Mouse (Mus musculus) embryo, embryonic 10 days (tissue): Measurements from ENCODE around the gene Efcab8.

Source experiments
- DNase-seq: peaks from one replicate; pipeline ENCODE4 v3.0.0-alpha.2; 2015; ENCODE audit warnings: low spot score

Gene Efcab8

GRCm38 (mm10) chr2:153779394-153779981 is at the start of gene Efcab8:
Gene Efcab8 (plus strand): TSS chr2:153779931.
- DNase-seq, result no peak

- DNase-seq, result no peak
Observed at GRCm38 (mm10) chr2:153734033-153734432, 45.7 kb upstream of the Efcab8 start.

GRCm38 (mm10) chr2:153740500-153741436 is 39.0 kb upstream of the Efcab8 start, which contains the start of gene Mapre1:
Gene Mapre1 (plus strand): TSS chr2:153741274.
- peak; percentile 99 for DNase-seq

GRCm38 (mm10) chr2:153741437-153742065 is 38.2 kb upstream of the Efcab8 start:
- peak; percentile 74 for DNase-seq

- no peak for DNase-seq
Observed at GRCm38 (mm10) chr2:153747994-153748393, 31.7 kb upstream of the Efcab8 start.

- no peak for DNase-seq
Observed at GRCm38 (mm10) chr2:153750363-153750762, 29.4 kb upstream of the Efcab8 start.

- no peak for DNase-seq
Observed at GRCm38 (mm10) chr2:153762121-153762520, 17.6 kb upstream of the Efcab8 start.

- no peak for DNase-seq
Observed at GRCm38 (mm10) chr2:153767484-153767883, 12.2 kb upstream of the Efcab8 start.

- no peak for DNase-seq
Observed at GRCm38 (mm10) chr2:153768881-153769280, 10.8 kb upstream of the Efcab8 start.

GRCm38 (mm10) chr2:153772950-153773349 is 6.8 kb upstream of the Efcab8 start:
- no peak for DNase-seq

- no peak for DNase-seq
Observed at GRCm38 (mm10) chr2:153775472-153775871, 4.3 kb upstream of the Efcab8 start.

GRCm38 (mm10) chr2:153778638-153779362 is 931 bp upstream of the Efcab8 start:
- peak; percentile 86 for DNase-seq

GRCm38 (mm10) chr2:153781181-153781580 is 1.4 kb downstream of the Efcab8 start:
- DNase-seq, result no peak

- no peak for DNase-seq
Observed at GRCm38 (mm10) chr2:153784668-153785067, 4.9 kb downstream of the Efcab8 start.

- DNase-seq, result no peak
Observed at GRCm38 (mm10) chr2:153793366-153793765, 13.6 kb downstream of the Efcab8 start.

GRCm38 (mm10) chr2:153795090-153795489 is 15.4 kb downstream of the Efcab8 start:
- peak; percentile 33 for DNase-seq

- DNase-seq, result peak; percentile 71
Observed at GRCm38 (mm10) chr2:153807464-153807863, 27.7 kb downstream of the Efcab8 start.

- no peak for DNase-seq
Observed at GRCm38 (mm10) chr2:153808146-153808545, 28.4 kb downstream of the Efcab8 start.

- no peak for DNase-seq
Observed at GRCm38 (mm10) chr2:153808841-153809240, 29.1 kb downstream of the Efcab8 start.

- DNase-seq, result no peak
Observed at GRCm38 (mm10) chr2:153809921-153810320, 30.2 kb downstream of the Efcab8 start.

GRCm38 (mm10) chr2:153822005-153822543 is 42.3 kb downstream of the Efcab8 start:
- no peak for DNase-seq

GRCm38 (mm10) chr2:153824593-153824992 is 44.9 kb downstream of the Efcab8 start:
- no peak for DNase-seq
